ENCODE assay signal across 8 mouse cellular contexts in genomic region chr14:61330996-61331561, GRCm38 (mm10). TPM values are rescaled to one million over a fixed set of nuclear protein-coding genes. Genes with fewer than 3 reads are reported as not detected.
DNase-seq lines count a peak whose midpoint lies in the region; ATAC-seq and TF ChIP-seq lines count a peak whose summit lies in the region.

No protein-coding gene starts in this region.

- ATAC-seq in erythroblast, adult 5-6 weeks (replicated peaks; ENCODE audit: low FRiP score, poor library complexity, severe bottlenecking), result peak; percentile 85
- peak; percentile 52; the same call in 1 of the 2 replicates for ATAC-seq in heart, embryonic 13.5 days (ENCODE audit: extremely low read depth, insufficient number of reproducible peaks, low FRiP score, low TSS enrichment)
- ATAC-seq in kidney, postnatal 0 days (replicated peaks; ENCODE audit: low FRiP score, low read depth), result peak; percentile 84
- peak; percentile 68 for ATAC-seq in liver, embryonic 11.5 days (replicated peaks; ENCODE audit: low FRiP score)
- ATAC-seq in stomach, embryonic 15.5 days (ENCODE audit: insufficient read depth, low FRiP score, low read depth), result 0 out of 2 replicates have a peak, but pooled peaks have one; percentile 16

- H3K4me2 ChIP-seq in heart, embryonic 13.5 days, result peak overlapping the region; percentile 66
- no peak overlapping the region for H3K4me2 ChIP-seq in kidney, postnatal 0 days (ENCODE audit: low read length)
- H3K4me2 ChIP-seq in liver, embryonic 11.5 days, result peak overlapping the region; percentile 13; the same call in 1 of the 2 replicates
- H3K4me2 ChIP-seq in stomach, embryonic 15.5 days, result peak overlapping the region; percentile 29; the same call in 1 of the 2 replicates

- no peaks in the 10 kb centered on the region for H3K9me3 ChIP-seq in heart, embryonic 13.5 days
- H3K9me3 ChIP-seq in kidney, postnatal 0 days (replicated peaks; ENCODE audit: low read length), result no peaks in the 10 kb centered on the region
- H3K9me3 ChIP-seq in liver, embryonic 11.5 days (ENCODE audit: control insufficient read depth, low read length), result no peaks in the 10 kb centered on the region
- no peaks in the 10 kb centered on the region for H3K9me3 ChIP-seq in stomach, embryonic 15.5 days

- peak; percentile 62 for TF ChIP-seq CTCF in C2C12 (IDR thresholded peaks at IDR 0.05; ENCODE audit: control insufficient read depth, insufficient read depth, insufficient read length)
- TF ChIP-seq CTCF in kidney, postnatal 0 days (IDR thresholded peaks at IDR 0.05; ENCODE audit: low read depth), result peak; percentile 89

- H3K4me3 ChIP-seq in C2C12 (ENCODE audit: insufficient read depth, poor library complexity, severe bottlenecking), result no peak overlapping the region
- H3K4me3 ChIP-seq in heart, embryonic 13.5 days, result peak overlapping the region; percentile 33
- no peak overlapping the region for H3K4me3 ChIP-seq in kidney, postnatal 0 days (replicated peaks; ENCODE audit: low read depth, low read length)
- H3K4me3 ChIP-seq in liver, embryonic 11.5 days (ENCODE audit: low read depth, low read length), result no peak overlapping the region
- H3K4me3 ChIP-seq in stomach, embryonic 15.5 days (replicated peaks), result no peak overlapping the region

- H3K4me1 ChIP-seq in heart, embryonic 13.5 days, result peaks cover 25% of the 10 kb centered on the region
- no peaks in the 10 kb centered on the region for H3K4me1 ChIP-seq in kidney, postnatal 0 days (replicated peaks; ENCODE audit: insufficient read depth, low read length)
- H3K4me1 ChIP-seq in liver, embryonic 11.5 days (replicated peaks; ENCODE audit: control insufficient read depth, insufficient read depth, low read length), result peaks cover 4% of the 10 kb centered on the region; the same call in 1 of the 2 replicates
- H3K4me1 ChIP-seq in stomach, embryonic 15.5 days, result 0 out of 2 replicates have a peak, but pooled peaks cover 8% of the 10 kb centered on the region

- whole genome bisulfite sequencing in heart, embryonic 13.5 days, result 14% methylated on average over 13 of the region's 13 CpGs
- WGBS in kidney, postnatal 0 days, result 11% methylated on average over 13 of the region's 13 CpGs
- 24% methylated on average over 13 of the region's 13 CpGs for WGBS in liver, embryonic 11.5 days
- 16% methylated on average over 13 of the region's 13 CpGs for WGBS in stomach, embryonic 15.5 days

- no peak overlapping the region for H3ac ChIP-seq in C2C12 (ENCODE audit: control insufficient read depth, insufficient read length, low read depth)

- H3K9ac ChIP-seq in heart, embryonic 13.5 days, result peak overlapping the region; percentile 76
- H3K9ac ChIP-seq in kidney, postnatal 0 days (ENCODE audit: low read depth, low read length), result no peak overlapping the region
- no peak overlapping the region for H3K9ac ChIP-seq in liver, embryonic 11.5 days (ENCODE audit: low read depth, low read length)
- H3K9ac ChIP-seq in stomach, embryonic 15.5 days, result no peak overlapping the region

- DNase-seq in brain, adult 2 months (ENCODE audit: low read depth, low spot score), result peak; percentile 96
- DNase-seq in kidney, postnatal 0 days (ENCODE audit: low spot score), result peak; percentile 89
- DNase-seq in liver, embryonic 11.5 days (ENCODE audit: low spot score), result peak; percentile 58
- DNase-seq in naive thymus-derived CD4-positive, alpha-beta T cell, adult 2 months (ENCODE audit: low read depth), result peak; percentile 84

- no peaks in the 10 kb centered on the region for H3K27me3 ChIP-seq in C2C12 (ENCODE audit: control insufficient read depth, insufficient read depth, insufficient read length)
- H3K27me3 ChIP-seq in heart, embryonic 13.5 days (replicated peaks), result no peaks in the 10 kb centered on the region
- no peaks in the 10 kb centered on the region for H3K27me3 ChIP-seq in kidney, postnatal 0 days (ENCODE audit: insufficient read depth, low read length)
- H3K27me3 ChIP-seq in liver, embryonic 11.5 days (replicated peaks; ENCODE audit: control insufficient read depth, insufficient read depth, low read length), result no peaks in the 10 kb centered on the region
- H3K27me3 ChIP-seq in stomach, embryonic 15.5 days (replicated peaks), result no peaks in the 10 kb centered on the region

- H3K79me3 ChIP-seq in C2C12 (ENCODE audit: low read depth), result no peaks in the 10 kb centered on the region

- H3K27ac ChIP-seq in heart, embryonic 13.5 days (replicated peaks), result peak overlapping the region; percentile 58; the same call in 1 of the 2 replicates
- no peak overlapping the region for H3K27ac ChIP-seq in kidney, postnatal 0 days
- H3K27ac ChIP-seq in liver, embryonic 11.5 days (ENCODE audit: low read depth, low read length), result no peak overlapping the region
- no peak overlapping the region for H3K27ac ChIP-seq in stomach, embryonic 15.5 days

- no peaks in the 10 kb centered on the region for H3K79me2 ChIP-seq in C2C12 (ENCODE audit: control insufficient read depth, insufficient read depth)

- H3K36me3 ChIP-seq in C2C12 (ENCODE audit: control insufficient read depth, insufficient read depth), result no peaks in the 10 kb centered on the region
- no peaks in the 10 kb centered on the region for H3K36me3 ChIP-seq in heart, embryonic 13.5 days
- H3K36me3 ChIP-seq in kidney, postnatal 0 days (ENCODE audit: insufficient read depth, low read length), result no peaks in the 10 kb centered on the region
- H3K36me3 ChIP-seq in liver, embryonic 11.5 days (ENCODE audit: control insufficient read depth, insufficient read depth, low read length), result no peaks in the 10 kb centered on the region
- no peaks in the 10 kb centered on the region for H3K36me3 ChIP-seq in stomach, embryonic 15.5 days

TF ChIP-seq in C2C12, 6 proteins besides CTCF, POLR2A, EP300 and RAD21:
- no peak for TF ChIP-seq USF1 (IDR thresholded peaks at IDR 0.05; ENCODE audit: low read depth)
- TF ChIP-seq MYOD1 (IDR thresholded peaks at IDR 0.05; ENCODE audit: control insufficient read depth, insufficient read length, low read depth), result no peak
- no peak for TF ChIP-seq CEBPB (IDR thresholded peaks at IDR 0.05; ENCODE audit: low read depth)
- no peak for TF ChIP-seq MAX (IDR thresholded peaks at IDR 0.05)
- TF ChIP-seq MYOG (IDR thresholded peaks at IDR 0.05; ENCODE audit: control insufficient read depth, extremely low read depth, insufficient read length), result no peak
- no peak for TF ChIP-seq FOSL1 (IDR thresholded peaks at IDR 0.05; ENCODE audit: insufficient read depth, low read length, poor library complexity, severe bottlenecking)
TF ChIP-seq in C2C12: peak in this region for 0.

RNA-seq across cellular contexts. Expression of gene Arl11, which starts 21.5 kb away (rescaled TPM):
- not detected for polyA plus RNA-seq in C2C12 (2012; fragmentation: generic; extraction: Trizol)
- total RNA-seq in erythroblast, adult 5-6 weeks (2015; ENCODE audit: low replicate concordance), result 5.4 and 7.3 TPM in 2 replicates
- total RNA-seq in erythroblast, adult 5-6 weeks (2017; ENCODE audit: low replicate concordance), result 2.3 and 2.9 TPM in 2 replicates
- polyA plus RNA-seq in heart, embryonic 13.5 days (2015; fragmentation: Nextera tagmentation; extraction: Ambion mirVana), result 0.41 and 0.46 TPM in 2 replicates
- polyA plus RNA-seq in kidney, postnatal 0 days (2015; fragmentation: Nextera tagmentation; extraction: Ambion mirVana), result 0.71 and 1.2 TPM in 2 replicates
- 1.1 and 1.4 TPM in 2 replicates for polyA plus RNA-seq in liver, embryonic 11.5 days (2014; fragmentation: Nextera tagmentation; extraction: Ambion mirVana)
- 1.0 and 1.2 TPM in 2 replicates for polyA plus RNA-seq in stomach, embryonic 15.5 days (2015; fragmentation: Nextera tagmentation; extraction: Ambion mirVana)

RNA-seq across cellular contexts. Expression of gene Ebpl, which starts 29.2 kb away (rescaled TPM):
- polyA plus RNA-seq in C2C12 (2012; fragmentation: generic; extraction: Trizol), result 1.1 TPM
- 0.19 and 0.42 TPM in 2 replicates for total RNA-seq in erythroblast, adult 5-6 weeks (2015; ENCODE audit: low replicate concordance)
- 0.09 and 1.1 TPM in 2 replicates for total RNA-seq in erythroblast, adult 5-6 weeks (2017; ENCODE audit: low replicate concordance)
- polyA plus RNA-seq in heart, embryonic 13.5 days (2015; fragmentation: Nextera tagmentation; extraction: Ambion mirVana), result 4.7 and 6.0 TPM in 2 replicates
- polyA plus RNA-seq in kidney, postnatal 0 days (2015; fragmentation: Nextera tagmentation; extraction: Ambion mirVana), result 11.3 and 13.4 TPM in 2 replicates
- polyA plus RNA-seq in liver, embryonic 11.5 days (2014; fragmentation: Nextera tagmentation; extraction: Ambion mirVana), result 5.8 and 6.7 TPM in 2 replicates
- polyA plus RNA-seq in stomach, embryonic 15.5 days (2015; fragmentation: Nextera tagmentation; extraction: Ambion mirVana), result 8.6 and 8.8 TPM in 2 replicates

Comparison
In these comparisons a context has a peak if more than half of its experiments do, and no peak if none do; other contexts are left out.
1. ATAC-seq: peak in every context shown above with its lines; median percentile 85 in erythroblast, adult 5-6 weeks; 84 in kidney, postnatal 0 days; 68 in liver, embryonic 11.5 days; 52 in heart, embryonic 13.5 days; 16 in stomach, embryonic 15.5 days.